Mouse (Mus musculus) limb, embryonic 11.5 days (tissue): Measurements from ENCODE around the gene Ano6. TPM values are rescaled to one million over a fixed set of nuclear protein-coding genes. Genes with fewer than 3 reads are reported as not detected.

Experiments
- ATAC-seq: fragments of 200-750 bp; cut with Nextera tagmentation; 2 replicates; pipeline ENCODE4 v1.8.0; 2017; ENCODE audit warnings: low read depth; ENCODE audit not compliant: insufficient number of reproducible peaks, low FRiP score, low TSS enrichment
- DNase-seq: peaks from one replicate; pipeline ENCODE4 v3.0.0-alpha.2; 2015; ENCODE audit warnings: low spot score
- H3K27ac ChIP-seq: fragments of 300-500 bp; sonication (generic); replicated peaks from 2 replicates; pipeline ENCODE4 v1.5.1; 2014; ENCODE audit warnings: low read depth, mild to moderate bottlenecking, low read length
- H3K27me3 ChIP-seq: fragments of 300-500 bp; sonication (generic); 2 replicates; pipeline ENCODE4 v1.6.1; 2014; ENCODE audit warnings: mild to moderate bottlenecking, low read length, mixed read lengths; ENCODE audit not compliant: control insufficient read depth, insufficient read depth
- H3K36me3 ChIP-seq: fragments of 300-500 bp; sonication (generic); 2 replicates; pipeline ENCODE4 v1.6.1; 2014; ENCODE audit warnings: mild to moderate bottlenecking, low read length, moderate library complexity, mixed read lengths; ENCODE audit not compliant: control insufficient read depth, insufficient read depth
- H3K4me1 ChIP-seq: fragments of 300-500 bp; sonication (generic); 2 replicates; pipeline ENCODE4 v1.6.1; 2014; ENCODE audit warnings: low read length, mixed read lengths; ENCODE audit not compliant: control insufficient read depth, insufficient read depth
- H3K4me2 ChIP-seq: fragments of 300-500 bp; sonication (generic); 2 replicates; pipeline ENCODE4 v1.6.1; 2014; ENCODE audit warnings: low read depth, mild to moderate bottlenecking, moderate library complexity; ENCODE audit not compliant: severe bottlenecking
- H3K4me3 ChIP-seq: fragments of 300-500 bp; sonication (generic); 2 replicates; pipeline ENCODE4 v1.5.1; 2014; ENCODE audit warnings: low read depth, low read length
- H3K9ac ChIP-seq: fragments of 300-500 bp; sonication (generic); 2 replicates; pipeline ENCODE4 v1.6.1; 2014; ENCODE audit warnings: mild to moderate bottlenecking, low read length
- H3K9me3 ChIP-seq: fragments of 300-500 bp; sonication (generic); 2 replicates; pipeline ENCODE4 v1.6.1; 2016; ENCODE audit warnings: low read length; ENCODE audit not compliant: control insufficient read depth
- WGBS: fragments of 180-500 bp; shearing (Covaris S2); extraction: QIAGEN DNeasy Blood & Tissue Kit; methylation state at CpG from one replicate; pipeline ENCODE4 v1.1.7; 2014; 5-methylcytosine and 5-hydroxymethylcytosine counted together
- polyA plus RNA-seq: library from polyadenylated mRNA; unstranded; fragments of >200 nt; fragmentation: Nextera tagmentation; extraction: Ambion mirVana; gene quantifications from 2 replicates; pipeline ENCODE4 v1.2.1, GENCODE M21; 2014

Ano6 gene
- polyA plus RNA-seq, 1 experiment from 2014 or later, result 41.9 TPM

DNA sequence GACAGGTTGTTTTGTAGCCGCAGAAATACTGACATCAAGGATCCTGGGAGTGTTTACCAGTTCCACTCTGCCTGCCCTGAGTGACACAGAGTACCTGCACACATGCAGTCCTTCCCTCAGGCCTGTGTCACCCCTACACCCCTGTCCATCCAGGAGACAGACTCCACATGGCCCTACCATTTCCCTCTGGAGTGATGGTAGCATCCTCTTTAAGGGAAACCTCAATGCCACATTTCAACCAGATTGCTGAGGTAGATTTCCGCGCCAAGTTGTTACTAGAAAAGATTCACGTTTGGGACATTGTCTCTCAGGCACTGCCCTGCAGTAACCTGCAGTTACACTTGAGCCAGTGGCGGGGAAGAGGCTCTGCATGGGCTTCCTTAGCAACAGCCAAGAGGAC is 97.9 kb downstream of the Ano6 start:
- Histone ChIP-seq H3K9ac (no peak overlapping the region), H3K4me3 (no peak overlapping the region), H3K36me3 (no peaks in the 10 kb centered on the region), H3K9me3 (no peaks in the 10 kb centered on the region), H3K4me2 (no peak overlapping the region), H3K4me1 (peaks cover 20% of the 10 kb centered on the region), H3K27ac (no peak overlapping the region), H3K27me3 (no peaks in the 10 kb centered on the region)
- ATAC-seq, result no peak
- DNase-seq, result no peak
- WGBS, result 87% methylated on average over 5 of the region's 5 CpGs

- Histone ChIP-seq H3K36me3 (no peaks in the 10 kb centered on the region), H3K9me3 (no peaks in the 10 kb centered on the region), H3K9ac (no peak overlapping the region), H3K4me2 (no peak overlapping the region), H3K4me3 (no peak overlapping the region), H3K4me1 (peaks cover 21% of the 10 kb centered on the region), H3K27ac (no peak overlapping the region), H3K27me3 (no peaks in the 10 kb centered on the region)
- ATAC-seq, result no peak
- WGBS, result 91% methylated on average over 5 of the region's 5 CpGs
- DNase-seq, result no peak
Observed at GRCm38 (mm10) chr15:95890368-95890767, 99.7 kb downstream of the Ano6 start.

DNA sequence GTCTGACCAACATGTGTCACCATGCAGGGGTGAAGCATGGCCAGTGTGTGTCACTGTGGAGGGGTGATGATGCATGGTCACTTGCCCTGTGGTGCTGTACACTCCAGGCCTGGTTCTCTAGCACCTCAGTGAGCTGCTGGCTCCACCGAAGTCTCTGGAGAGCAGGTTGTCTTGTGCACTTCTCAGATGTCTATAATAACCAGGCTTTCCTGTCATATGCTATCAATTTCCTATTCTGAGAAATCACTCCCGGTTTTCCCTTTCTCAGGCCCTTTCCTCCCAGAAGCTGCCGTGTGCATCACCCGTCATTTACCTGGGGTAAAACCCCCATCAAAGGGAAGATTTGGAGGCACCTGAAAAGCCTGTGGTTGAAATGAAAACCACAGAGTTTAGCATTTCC is 101.5 kb downstream of the Ano6 start:
- H3K27ac ChIP-seq, result no peak overlapping the region
- ATAC-seq (no peak), DNase-seq (no peak)
- H3K9ac ChIP-seq, result no peak overlapping the region
- H3K36me3 ChIP-seq, result no peaks in the 10 kb centered on the region
- no peaks in the 10 kb centered on the region for H3K9me3 ChIP-seq
- no peak overlapping the region for H3K4me3 ChIP-seq
- peaks cover 11% of the 10 kb centered on the region; the same call in 1 of the 2 replicates for H3K4me1 ChIP-seq
- no peak overlapping the region for H3K4me2 ChIP-seq
- 55% methylated on average over 4 of the region's 4 CpGs for WGBS
- no peaks in the 10 kb centered on the region for H3K27me3 ChIP-seq

DNA sequence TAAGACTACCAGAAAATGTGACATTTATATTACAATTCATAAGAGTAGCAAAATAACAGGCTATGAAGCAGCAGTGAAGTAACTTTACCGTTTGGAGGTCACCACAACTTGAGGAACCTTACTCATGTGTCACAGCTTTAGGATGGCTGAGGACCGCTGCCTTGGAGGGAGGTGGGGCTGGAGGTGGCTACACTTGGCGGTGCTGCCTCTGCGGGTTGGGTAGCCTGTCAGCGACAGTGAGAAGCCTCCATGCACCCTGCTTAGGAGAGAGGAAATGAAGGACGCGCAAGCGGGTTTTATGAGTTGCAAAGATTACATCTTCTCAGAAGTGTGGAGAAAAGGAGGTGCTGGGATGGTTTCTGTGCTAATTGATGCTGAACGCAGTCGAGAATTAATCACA is 102.3 kb downstream of the Ano6 start:
- WGBS, result 59% methylated on average over 10 of the region's 10 CpGs
- Histone ChIP-seq H3K4me3 (no peak overlapping the region), H3K36me3 (no peaks in the 10 kb centered on the region), H3K4me2 (no peak overlapping the region), H3K4me1 (peaks cover 11% of the 10 kb centered on the region; the same call in 1 of the 2 replicates), H3K9me3 (no peaks in the 10 kb centered on the region), H3K9ac (no peak overlapping the region), H3K27me3 (no peaks in the 10 kb centered on the region), H3K27ac (no peak overlapping the region)
- DNase-seq (no peak), ATAC-seq (no peak)

DNA sequence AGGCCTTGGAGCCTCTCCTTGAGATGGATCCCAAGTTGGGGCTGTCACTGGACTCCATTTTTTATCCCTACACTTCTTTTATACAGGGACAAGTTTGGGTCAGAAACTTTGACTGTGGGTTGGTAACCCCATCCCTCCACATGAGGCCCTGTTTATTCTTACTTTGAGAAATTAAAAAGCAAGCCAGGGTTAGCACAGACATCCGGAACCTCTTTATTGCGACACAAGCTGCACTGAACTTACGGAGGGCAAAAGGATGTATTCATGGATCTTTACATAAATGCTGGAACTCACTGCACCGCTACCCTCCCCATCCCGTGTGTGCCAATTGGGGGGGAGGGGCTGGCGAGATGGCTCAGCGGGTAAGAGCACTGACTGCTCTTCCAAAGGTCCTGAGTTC is 105.1 kb downstream of the Ano6 start:
- Histone ChIP-seq H3K9ac (no peak overlapping the region), H3K27ac (no peak overlapping the region), H3K4me2 (no peak overlapping the region), H3K4me1 (peaks cover 11% of the 10 kb centered on the region; the same call in 1 of the 2 replicates), H3K27me3 (no peaks in the 10 kb centered on the region), H3K4me3 (no peak overlapping the region), H3K36me3 (no peaks in the 10 kb centered on the region), H3K9me3 (no peaks in the 10 kb centered on the region)
- 93% methylated on average over 7 of the region's 7 CpGs for WGBS
- DNase-seq (no peak), ATAC-seq (no peak)

- H3K4me3 ChIP-seq, result no peak overlapping the region
- 61% methylated on average over 12 of the region's 12 CpGs for WGBS
- no peaks in the 10 kb centered on the region for H3K9me3 ChIP-seq
- H3K27ac ChIP-seq, result no peak overlapping the region
- no peak overlapping the region for H3K9ac ChIP-seq
- ATAC-seq (no peak), DNase-seq (no peak)
- no peaks in the 10 kb centered on the region for H3K27me3 ChIP-seq
- no peak overlapping the region for H3K4me2 ChIP-seq
- peaks cover 7% of the 10 kb centered on the region; the same call in 1 of the 2 replicates for H3K4me1 ChIP-seq
- H3K36me3 ChIP-seq, result no peaks in the 10 kb centered on the region
Observed at GRCm38 (mm10) chr15:95897653-95898052, 107.0 kb downstream of the Ano6 start.

- Histone ChIP-seq H3K27me3 (no peaks in the 10 kb centered on the region), H3K36me3 (no peaks in the 10 kb centered on the region), H3K4me2 (no peak overlapping the region), H3K27ac (no peak overlapping the region), H3K9me3 (no peaks in the 10 kb centered on the region), H3K4me1 (0 out of 2 replicates have a peak, but pooled peaks cover 4% of the 10 kb centered on the region), H3K4me3 (no peak overlapping the region), H3K9ac (no peak overlapping the region)
- WGBS, result 95% methylated on average over 6 of the region's 6 CpGs
- ATAC-seq, result no peak
- DNase-seq, result no peak
Observed at GRCm38 (mm10) chr15:95898438-95898837, 107.8 kb downstream of the Ano6 start.

DNA sequence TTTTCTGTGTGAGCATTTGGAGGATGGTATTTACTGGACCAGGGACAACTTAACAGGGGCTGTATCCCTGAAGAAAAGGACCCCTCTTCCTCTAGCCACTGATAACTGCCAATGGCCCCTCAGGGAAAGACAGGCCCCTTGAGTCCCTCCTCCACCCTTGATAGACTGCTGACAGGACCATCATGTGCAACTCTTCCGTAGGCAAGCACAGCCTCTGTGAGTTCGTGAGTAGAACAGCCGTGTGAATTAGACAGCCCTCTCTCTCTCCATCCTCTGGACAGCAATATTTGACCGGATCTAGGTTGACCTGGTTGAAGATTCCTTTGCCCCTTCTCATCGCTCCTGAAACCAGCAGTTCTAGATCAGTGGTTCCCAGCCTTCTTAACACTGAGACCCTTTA is 111.8 kb downstream of the Ano6 start:
- DNase-seq (no peak), ATAC-seq (no peak)
- 88% methylated on average over 5 of the region's 5 CpGs for WGBS
- Histone ChIP-seq H3K4me3 (no peak overlapping the region), H3K27me3 (no peaks in the 10 kb centered on the region), H3K27ac (no peak overlapping the region), H3K36me3 (no peaks in the 10 kb centered on the region), H3K4me1 (no peaks in the 10 kb centered on the region), H3K9me3 (no peaks in the 10 kb centered on the region), H3K9ac (no peak overlapping the region), H3K4me2 (no peak overlapping the region)

DNA sequence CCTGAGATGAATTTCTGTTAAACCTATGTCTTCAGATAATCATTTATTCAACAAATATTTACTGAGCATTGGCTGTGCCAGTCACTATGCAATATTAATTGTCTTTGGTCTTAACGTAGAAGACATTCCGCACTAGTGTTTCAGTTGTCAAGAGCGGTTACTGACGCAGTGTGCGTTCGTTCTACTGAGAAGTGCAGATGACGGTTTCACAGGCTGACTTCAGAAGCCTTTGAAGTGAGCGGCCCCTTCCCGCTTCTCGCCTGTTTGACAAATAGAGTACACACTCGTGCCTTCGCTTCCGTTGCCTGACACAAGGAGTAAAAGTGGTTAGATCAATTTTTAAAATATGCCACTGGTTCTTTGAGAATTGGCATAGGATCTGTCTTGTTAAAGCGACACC is 113.6 kb downstream of the Ano6 start:
- no peak for ATAC-seq
- H3K36me3 ChIP-seq, result no peaks in the 10 kb centered on the region
- 50% methylated on average over 14 of the region's 14 CpGs for WGBS
- H3K9me3 ChIP-seq, result no peaks in the 10 kb centered on the region
- no peak overlapping the region for H3K9ac ChIP-seq
- H3K27ac ChIP-seq, result no peak overlapping the region
- H3K4me3 ChIP-seq, result no peak overlapping the region
- no peaks in the 10 kb centered on the region for H3K4me1 ChIP-seq
- H3K27me3 ChIP-seq, result no peaks in the 10 kb centered on the region
- H3K4me2 ChIP-seq, result no peak overlapping the region
- DNase-seq, result no peak
